Mouse (Mus musculus) liver, adult 2 months (tissue): Measurements from ENCODE around the gene Ube2k. TPM values are rescaled to one million over a fixed set of nuclear protein-coding genes. Genes with fewer than 3 reads are reported as not detected.

Experiments
- DNase-seq: peaks from one replicate; pipeline ENCODE4 v3.0.0-alpha.2; 2011; ENCODE audit warnings: low read depth, low spot score; ENCODE audit errors: extremely low read depth
- H3K27ac ChIP-seq: fragments of 200-500 bp; replicated peaks from 2 replicates; pipeline ENCODE4 v1.5.1; 2012; ENCODE audit warnings: low read depth, mild to moderate bottlenecking, control low read depth, inconsistent platforms, low read length; ENCODE audit not compliant: insufficient read depth
- H3K27me3 ChIP-seq: fragments of 200-500 bp; 2 replicates; pipeline ENCODE4 v1.6.1; 2012; ENCODE audit warnings: mild to moderate bottlenecking, moderate library complexity, low read length, inconsistent platforms; ENCODE audit not compliant: control insufficient read depth, insufficient read depth
- H3K36me3 ChIP-seq: fragments of 200-500 bp; 2 replicates; pipeline ENCODE4 v1.6.1; 2012; ENCODE audit warnings: low read length, inconsistent platforms; ENCODE audit not compliant: control insufficient read depth, insufficient read depth
- H3K4me1 ChIP-seq: fragments of 200-500 bp; 2 replicates; pipeline ENCODE4 v1.6.1; 2011; ENCODE audit warnings: low read length; ENCODE audit not compliant: control insufficient read depth, insufficient read depth
- H3K4me3 ChIP-seq: fragments of 200-500 bp; 2 replicates; pipeline ENCODE4 v1.5.1; 2011; ENCODE audit warnings: low read depth, mild to moderate bottlenecking, control low read depth, low read length, moderate library complexity; ENCODE audit not compliant: insufficient read depth
- H3K79me2 ChIP-seq: fragments of 200-500 bp; 2 replicates; pipeline ENCODE4 v1.6.1; 2012; ENCODE audit warnings: inconsistent platforms, mild to moderate bottlenecking, low read length, moderate library complexity; ENCODE audit not compliant: control insufficient read depth, insufficient read depth
- H3K9ac ChIP-seq: fragments of 200-500 bp; 2 replicates; pipeline ENCODE4 v1.6.1; 2012; ENCODE audit warnings: low read depth, mild to moderate bottlenecking, control low read depth, inconsistent platforms, low read length
- CTCF ChIP-seq: fragments of 200-500 bp; IDR thresholded peaks from 2 replicates; pipeline ENCODE4 v1.5.1; 2011; ENCODE audit warnings: low read depth, low read length, control low read depth
- POLR2A ChIP-seq: fragments of 200-500 bp; IDR thresholded peaks from 2 replicates; pipeline ENCODE4 v1.6.1; 2011; ENCODE audit warnings: low read length, control low read depth; ENCODE audit not compliant: insufficient read depth; ENCODE audit errors: extremely low read depth
- WGBS: fragments of 180-500 bp; shearing (Covaris S2); methylation state at CpG from one replicate; pipeline ENCODE4 v1.1.7; 2018; 5-methylcytosine and 5-hydroxymethylcytosine counted together
- polyA plus RNA-seq: library from polyadenylated mRNA; depleted of rRNA; stranded (reverse); fragments of >200 nt; gene quantifications from 2 replicates; pipeline ENCODE4 v1.2.3, GENCODE M21; 2012
- total RNA-seq: library from RNA; depleted of rRNA; stranded (reverse); fragments of >200 nt; gene quantifications from 2 replicates; pipeline ENCODE4 v1.2.3, GENCODE M21; 2014

Ube2k gene
- total and polyA plus RNA-seq, 2 experiments: 14.0 to 20.7 TPM

- WGBS: 66% methylated on average over 3 of the region's 3 CpGs
- Histone ChIP-seq H3K4me3 (no peak overlapping the region), H3K27me3 (no peaks in the 10 kb centered on the region), H3K36me3 (no peaks in the 10 kb centered on the region; the same call in 1 of the 2 replicates), H3K27ac (no peak overlapping the region), H3K4me1 (peaks cover 14% of the 10 kb centered on the region), H3K79me2 (peaks cover 29% of the 10 kb centered on the region; the same call in 1 of the 2 replicates), H3K9ac (no peak overlapping the region)
- TF ChIP-seq CTCF: no peak
- TF ChIP-seq POLR2A: no peak
- no peak for DNase-seq
Observed at GRCm38 (mm10) chr5:65541889-65542288, 4.9 kb downstream of the Ube2k start.

GRCm38 (mm10) chr5:65543491-65543890 is 6.5 kb downstream of the Ube2k start:
- H3K4me3 ChIP-seq: no peak overlapping the region
- peaks cover 10% of the 10 kb centered on the region for H3K4me1 ChIP-seq

GRCm38 (mm10) chr5:65544616-65545015 is 7.6 kb downstream of the Ube2k start:
- no peaks in the 10 kb centered on the region for H3K27me3 ChIP-seq
- peaks cover 9% of the 10 kb centered on the region for H3K4me1 ChIP-seq
- no peaks in the 10 kb centered on the region; the same call in 1 of the 2 replicates for H3K36me3 ChIP-seq
- H3K4me3 ChIP-seq: no peak overlapping the region
- peaks cover 25% of the 10 kb centered on the region; the same call in 1 of the 2 replicates for H3K79me2 ChIP-seq
- no peak overlapping the region for H3K9ac ChIP-seq
- TF ChIP-seq POLR2A (no peak), CTCF (no peak)
- 65% methylated on average over 2 of the region's 2 CpGs for WGBS
- no peak overlapping the region for H3K27ac ChIP-seq
- DNase-seq: no peak

More at GRCm38 (mm10) chr5:65543491-65543890, 6.5 kb downstream of the Ube2k start:
- Histone ChIP-seq H3K79me2 (peaks cover 20% of the 10 kb centered on the region; the same call in 1 of the 2 replicates), H3K9ac (no peak overlapping the region), H3K27ac (no peak overlapping the region), H3K36me3 (no peaks in the 10 kb centered on the region; the same call in 1 of the 2 replicates), H3K27me3 (no peaks in the 10 kb centered on the region)
- TF ChIP-seq CTCF: no peak
- no peak for TF ChIP-seq POLR2A
- 94% methylated on average over 1 of the region's 1 CpGs for WGBS
- DNase-seq: no peak

- H3K27me3 ChIP-seq: no peaks in the 10 kb centered on the region
- peaks cover 20% of the 10 kb centered on the region; the same call in 1 of the 2 replicates for H3K79me2 ChIP-seq
- H3K36me3 ChIP-seq: no peaks in the 10 kb centered on the region
- 27% methylated on average over 1 of the region's 1 CpGs for WGBS
- peaks cover 9% of the 10 kb centered on the region for H3K4me1 ChIP-seq
- no peak overlapping the region for H3K9ac ChIP-seq
- peak; percentile 84 for DNase-seq
- TF ChIP-seq CTCF (no peak), POLR2A (no peak)
- no peak overlapping the region for H3K4me3 ChIP-seq
- H3K27ac ChIP-seq: peak overlapping the region; percentile 8; the same call in 1 of the 2 replicates
Observed at GRCm38 (mm10) chr5:65549677-65550076, 12.6 kb downstream of the Ube2k start.

GRCm38 (mm10) chr5:65557109-65557508 is 20.1 kb downstream of the Ube2k start:
- H3K36me3 ChIP-seq: no peaks in the 10 kb centered on the region

GRCm38 (mm10) chr5:65561125-65561893 is 24.3 kb downstream of the Ube2k start:
- Histone ChIP-seq H3K79me2 (peaks cover 26% of the 10 kb centered on the region), H3K36me3 (peaks cover 2% of the 10 kb centered on the region; the same call in 1 of the 2 replicates), H3K27ac (no peak overlapping the region), H3K27me3 (no peaks in the 10 kb centered on the region), H3K4me3 (no peak overlapping the region), H3K4me1 (peaks cover 4% of the 10 kb centered on the region; the same call in 1 of the 2 replicates), H3K9ac (no peak overlapping the region)
- no peak for TF ChIP-seq POLR2A
- no peak for TF ChIP-seq CTCF
- WGBS: 67% methylated on average over 19 of the region's 20 CpGs
- DNase-seq: no peak

More at GRCm38 (mm10) chr5:65557109-65557508, 20.1 kb downstream of the Ube2k start:
- H3K9ac ChIP-seq: no peak overlapping the region
- peaks cover 4% of the 10 kb centered on the region; the same call in 1 of the 2 replicates for H3K4me1 ChIP-seq
- H3K79me2 ChIP-seq: peaks cover 41% of the 10 kb centered on the region
- TF ChIP-seq POLR2A (no peak), CTCF (no peak)
- no peak overlapping the region for H3K27ac ChIP-seq
- H3K27me3 ChIP-seq: no peaks in the 10 kb centered on the region
- H3K4me3 ChIP-seq: no peak overlapping the region
- no peak for DNase-seq
